Mouse (Mus musculus) liver, embryonic 14.5 days (tissue): ENCODE measurements around the gene Pcbp1. TPM values are rescaled to one million over a fixed set of nuclear protein-coding genes. Genes with fewer than 3 reads are reported as not detected.

Experiments used
- ATAC-seq: fragments of 200-750 bp; cut with Nextera tagmentation; 2 replicates; pipeline ENCODE4 v1.8.0; 2017; ENCODE audit warnings: moderate number of reproducible peaks, mild to moderate bottlenecking, moderate library complexity; ENCODE audit not compliant: insufficient read depth
- DNase-seq, 3 experiments: peaks; one replicate each; pipeline ENCODE4 v3.0.0-alpha.2; 2012 to 2013; ENCODE audit warnings: low read depth in 3 of 3, low spot score in 3 of 3
- H3K27ac ChIP-seq: fragments of 300-500 bp; sonication (generic); 2 replicates; pipeline ENCODE4 v1.5.1; 2014; ENCODE audit warnings: moderate library complexity, mild to moderate bottlenecking, control low read depth, inconsistent platforms
- H3K27me3 ChIP-seq: fragments of 300-500 bp; sonication (generic); 2 replicates; pipeline ENCODE4 v1.6.1; 2014; ENCODE audit warnings: mild to moderate bottlenecking, low read length, moderate library complexity; ENCODE audit not compliant: control insufficient read depth, insufficient read depth
- H3K36me3 ChIP-seq: fragments of 300-500 bp; sonication (generic); replicated peaks from 2 replicates; pipeline ENCODE4 v1.6.1; 2014; ENCODE audit warnings: low read depth; ENCODE audit not compliant: control insufficient read depth, insufficient read depth
- H3K4me1 ChIP-seq, 2 experiments: fragments of 200-500 bp in 1 of 2; fragments of 300-500 bp in 1 of 2; sonication (generic) in 1 of 2; replicated peaks; 2 replicates each; pipeline ENCODE4 v1.6.1; 2012 to 2014; ENCODE audit warnings: antibody characterized with exemption in 1 of 2, inconsistent platforms in 1 of 2, low read length in 1 of 2; ENCODE audit not compliant: control insufficient read depth in 2 of 2, insufficient read depth in 2 of 2
- H3K4me2 ChIP-seq: fragments of 300-500 bp; sonication (generic); 2 replicates; pipeline ENCODE4 v1.6.1; 2014; ENCODE audit warnings: low read depth, mild to moderate bottlenecking, control low read depth, moderate library complexity
- H3K4me3 ChIP-seq, 2 experiments: fragments of 200-500 bp in 1 of 2; fragments of 300-500 bp in 1 of 2; sonication (generic) in 1 of 2; 2 replicates each; pipeline ENCODE4 v1.5.1; 2012 to 2014; ENCODE audit warnings: low read depth in 2 of 2, low read length in 2 of 2, mild to moderate bottlenecking in 2 of 2, control low read depth in 1 of 2, inconsistent platforms in 1 of 2, moderate library complexity in 1 of 2; ENCODE audit not compliant: insufficient read depth in 1 of 2
- H3K9ac ChIP-seq: fragments of 300-500 bp; sonication (generic); replicated peaks from 2 replicates; pipeline ENCODE4 v1.6.1; 2014; ENCODE audit warnings: mild to moderate bottlenecking, control low read depth, moderate library complexity
- H3K9me3 ChIP-seq: fragments of 300-500 bp; sonication (generic); 2 replicates; pipeline ENCODE4 v1.6.1; 2016; ENCODE audit warnings: low read length, mixed read lengths; ENCODE audit not compliant: control insufficient read depth
- CTCF ChIP-seq: IDR thresholded peaks from 2 replicates; pipeline ENCODE4 v1.5.1; 2016; ENCODE audit warnings: antibody characterized with exemption, low read depth, control low read depth
- EP300 ChIP-seq: IDR thresholded peaks from 2 replicates; pipeline ENCODE4 v1.6.1; 2016; ENCODE audit warnings: antibody characterized with exemption, low read depth
- WGBS: fragments of 180-500 bp; shearing (Covaris S2); extraction: QIAGEN DNeasy Blood & Tissue Kit; methylation state at CpG from one replicate; pipeline ENCODE4 v1.1.7; 2014; ENCODE audit not compliant: insufficient replicate concordance; 5-methylcytosine and 5-hydroxymethylcytosine counted together
- polyA plus RNA-seq, 2 experiments: library from polyadenylated mRNA; depleted of rRNA in 1 of 2; stranded (reverse) in 1 of 2; unstranded in 1 of 2; fragments of >200 nt; fragmentation: Nextera tagmentation in 1 of 2; extraction: Ambion mirVana in 1 of 2; gene quantifications; 2 replicates each; pipeline versions ENCODE4 v1.2.1 to v1.2.3; 2012 to 2014

Pcbp1 gene
- polyA plus RNA-seq (2012; rRNA removed) (124 and 136 TPM in 2 replicates), polyA plus RNA-seq (2014; fragmentation: Nextera tagmentation; extraction: Ambion mirVana) (188 and 220 TPM in 2 replicates)

DNA sequence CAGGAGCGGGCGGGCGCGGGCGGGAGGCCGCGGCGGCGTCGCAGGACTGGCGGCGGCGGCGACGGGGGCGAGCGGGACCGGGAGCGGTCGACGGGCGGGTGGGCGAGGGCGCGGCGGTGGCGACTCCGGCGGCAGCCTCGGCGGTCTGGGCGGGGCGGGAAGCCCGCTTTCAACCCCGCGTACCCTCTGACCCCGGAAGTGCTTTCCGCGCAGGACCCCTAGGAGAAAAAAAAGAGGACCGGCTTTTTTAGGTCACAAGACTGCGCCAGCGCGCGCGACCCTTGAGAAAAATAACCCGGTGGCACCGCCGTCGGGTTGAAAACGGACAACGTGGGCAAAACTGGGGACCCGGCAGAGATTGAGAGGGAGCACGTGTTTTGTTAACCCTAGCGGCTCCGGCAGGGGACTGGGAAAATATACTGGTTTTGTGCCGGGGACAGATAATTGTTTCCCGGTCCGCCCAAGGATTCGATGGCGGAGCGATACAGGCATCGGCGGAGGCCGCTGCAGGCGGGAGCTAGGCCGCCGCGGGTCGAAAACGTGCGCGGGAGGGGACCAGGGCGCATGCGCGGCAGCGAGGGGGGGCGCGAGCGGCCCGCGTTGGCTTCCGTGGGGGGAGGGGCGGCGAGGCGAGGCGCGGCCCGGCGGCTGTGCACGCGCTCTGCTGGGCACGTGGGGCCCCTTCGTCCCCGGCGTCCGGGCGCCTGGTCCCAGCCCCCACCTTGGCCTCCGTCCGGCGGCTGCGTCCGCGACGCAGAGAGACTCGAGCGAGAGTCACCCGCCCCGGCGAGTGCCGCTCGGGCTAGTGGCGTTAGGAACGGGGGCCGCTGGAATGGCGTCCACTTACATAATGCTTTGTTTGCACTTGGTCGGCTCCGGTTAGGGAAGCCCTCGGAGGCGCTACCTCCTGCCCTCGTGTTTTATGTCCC lies at the start of gene Pcbp1:
TSS of gene Pcbp1 (minus strand) at position 290 of the 929 bp plus-strand sequence.
- 1% methylated on average over 96 of the region's 120 CpGs for WGBS
- TF ChIP-seq CTCF: no peak; the same call in 1 of the 2 replicates
- 0 out of 2 replicates have a peak, but pooled peaks have one; percentile 33 for TF ChIP-seq EP300

DNA sequence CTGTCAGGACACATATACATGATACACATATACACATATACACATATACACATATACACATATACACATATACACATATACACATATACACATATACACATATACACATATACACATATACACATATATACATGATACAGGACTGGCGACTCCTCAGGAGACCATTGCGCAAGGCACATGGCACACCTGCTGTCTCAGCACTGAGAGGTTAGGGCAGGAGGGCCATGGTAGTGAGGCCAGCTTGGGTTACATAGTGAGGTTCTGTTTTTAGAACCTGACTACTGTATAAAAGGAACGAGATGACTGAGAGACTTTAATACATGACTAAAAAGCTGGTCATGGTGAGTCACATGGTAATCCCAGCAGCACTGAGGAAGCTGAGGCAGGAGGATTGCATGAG lies 48.4 kb upstream of the Pcbp1 start:
- H3K9me3 ChIP-seq: no peaks in the 10 kb centered on the region
- TF ChIP-seq CTCF (no peak), EP300 (no peak)
- H3K4me3 ChIP-seq: no peak overlapping the region
- H3K36me3 ChIP-seq: no peaks in the 10 kb centered on the region
- ATAC-seq: no peak
- 70% methylated on average over 3 of the region's 3 CpGs for WGBS
- no peaks in the 10 kb centered on the region for H3K4me1 ChIP-seq
- DNase-seq: no peak
- no peak overlapping the region for H3K27ac ChIP-seq
- H3K27me3 ChIP-seq: no peaks in the 10 kb centered on the region
- H3K4me2 ChIP-seq: no peak overlapping the region
- no peak overlapping the region for H3K9ac ChIP-seq

More for the DNA sequence above, at the start of gene Pcbp1:
- peak within 1 kb of the TSS; percentile 82 to 88 for H3K4me3 ChIP-seq
- H3K36me3 ChIP-seq: peaks cover 18% of the 10 kb centered on the region
- peak within 1 kb of the TSS; percentile 93 for H3K27ac ChIP-seq
- no peaks in the 10 kb centered on the region for H3K9me3 ChIP-seq
- H3K27me3 ChIP-seq: no peaks in the 10 kb centered on the region
- H3K4me1 ChIP-seq: peaks cover 14 to 15% of the 10 kb centered on the region in 2 experiments
- DNase-seq: peak; percentile 83 to 85 (median 83)
- ATAC-seq: peak; percentile 79
- peak within 1 kb of the TSS; percentile 87 for H3K4me2 ChIP-seq
- peak within 1 kb of the TSS; percentile 96 for H3K9ac ChIP-seq

DNA sequence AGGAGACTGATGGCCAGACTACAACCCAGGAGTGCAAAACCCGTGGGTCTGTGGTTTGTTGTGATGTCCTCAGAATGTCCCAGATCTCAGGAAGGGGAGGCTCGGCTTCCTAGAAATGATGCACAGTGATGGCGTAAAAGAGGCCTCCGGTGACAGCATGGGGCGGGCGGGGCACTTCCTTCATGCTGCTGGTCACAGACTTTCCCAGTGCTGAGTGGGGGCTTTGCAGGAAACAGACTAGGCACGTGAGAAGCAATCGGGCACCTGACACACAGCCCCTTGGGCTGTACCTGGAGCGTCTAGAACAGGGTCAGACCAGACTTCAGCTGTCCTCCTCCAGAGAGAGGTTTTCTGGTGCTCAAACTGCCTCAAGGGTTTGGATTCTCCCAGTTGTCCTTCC lies 44.7 kb upstream of the Pcbp1 start:
- H3K4me3 ChIP-seq: no peak overlapping the region
- H3K36me3 ChIP-seq: no peaks in the 10 kb centered on the region
- H3K4me1 ChIP-seq: no peaks in the 10 kb centered on the region
- H3K9me3 ChIP-seq: no peaks in the 10 kb centered on the region
- no peak overlapping the region for H3K4me2 ChIP-seq
- no peak overlapping the region for H3K9ac ChIP-seq
- no peak for ATAC-seq
- 20% methylated on average over 9 of the region's 9 CpGs for whole genome bisulfite sequencing
- TF ChIP-seq CTCF (no peak), EP300 (no peak)
- no peak overlapping the region for H3K27ac ChIP-seq
- DNase-seq: no peak
- H3K27me3 ChIP-seq: no peaks in the 10 kb centered on the region

DNA sequence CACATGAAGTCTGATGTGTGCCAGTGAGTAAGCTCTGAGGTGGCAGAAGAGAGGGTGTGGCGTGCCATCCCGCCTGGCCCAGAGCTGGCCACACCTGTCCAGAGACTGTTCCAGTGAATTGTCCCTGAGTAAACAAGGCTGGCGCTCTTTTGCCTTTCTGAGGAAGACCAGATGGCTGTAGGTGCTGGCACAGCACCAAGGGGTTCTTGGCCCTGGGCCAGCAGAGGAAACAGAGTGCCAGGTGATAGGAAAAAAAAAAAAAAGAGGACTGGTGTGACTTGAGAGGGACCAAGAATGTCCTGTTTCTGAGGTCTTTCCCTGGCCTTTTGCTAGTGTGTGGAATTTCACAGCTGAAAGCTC lies 43.3 kb upstream of the Pcbp1 start:
- H3K27me3 ChIP-seq: no peaks in the 10 kb centered on the region
- no peak overlapping the region for H3K27ac ChIP-seq
- DNase-seq (no peak), ATAC-seq (no peak)
- H3K4me3 ChIP-seq: no peak overlapping the region
- no peak overlapping the region for H3K9ac ChIP-seq
- H3K4me2 ChIP-seq: no peak overlapping the region
- TF ChIP-seq EP300: no peak
- no peaks in the 10 kb centered on the region for H3K9me3 ChIP-seq
- H3K36me3 ChIP-seq: peaks cover 2% of the 10 kb centered on the region
- H3K4me1 ChIP-seq: no peaks in the 10 kb centered on the region
- 55% methylated on average over 3 of the region's 3 CpGs for WGBS

DNA sequence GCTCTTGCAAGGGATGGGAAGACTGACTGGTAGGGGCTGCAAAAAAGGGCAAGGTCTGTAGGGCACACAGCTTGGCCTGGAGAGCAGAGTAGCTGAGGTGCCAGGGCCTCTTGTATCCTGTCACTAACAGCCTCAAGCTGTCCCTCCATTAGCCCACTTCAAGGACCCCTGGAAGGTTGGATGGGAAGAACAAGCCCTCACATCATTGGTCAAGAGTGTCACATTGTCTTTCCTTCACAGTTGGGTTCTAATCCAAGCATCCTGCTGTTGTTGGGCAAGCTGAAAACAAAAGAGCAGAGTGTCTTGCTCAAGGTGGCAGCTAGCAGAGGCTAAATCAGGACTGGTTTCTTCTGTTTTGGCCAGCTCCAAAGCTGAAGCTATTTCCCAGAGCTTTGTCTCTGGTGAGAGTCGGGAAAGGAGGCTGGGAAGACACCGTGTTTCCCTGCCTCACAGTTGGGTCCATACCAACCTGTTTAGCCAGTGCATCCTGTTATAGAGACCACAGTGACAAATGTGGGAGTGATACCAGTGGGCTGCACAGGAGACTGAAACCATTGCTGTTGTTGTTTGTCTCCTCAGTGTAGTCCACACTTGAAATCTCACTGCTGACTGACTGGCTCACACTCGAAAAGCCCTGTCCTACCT lies 42.8 kb upstream of the Pcbp1 start:
- H3K27ac ChIP-seq: no peak overlapping the region
- H3K27me3 ChIP-seq: no peaks in the 10 kb centered on the region
- H3K4me1 ChIP-seq: no peaks in the 10 kb centered on the region
- no peak overlapping the region for H3K4me3 ChIP-seq
- TF ChIP-seq CTCF (no peak), EP300 (no peak)
- no peak for DNase-seq
- no peak overlapping the region for H3K4me2 ChIP-seq
- 54% methylated on average over 3 of the region's 3 CpGs for WGBS
- no peak overlapping the region for H3K9ac ChIP-seq
- H3K9me3 ChIP-seq: no peaks in the 10 kb centered on the region
- no peak for ATAC-seq
- peaks cover 2% of the 10 kb centered on the region for H3K36me3 ChIP-seq
